Mouse (Mus musculus) large intestine, adult 2 months (tissue): ENCODE data around the gene Gpn1. TPM values are rescaled to one million over a fixed set of nuclear protein-coding genes. Genes with fewer than 3 reads are reported as not detected.
"Not testable (repeated sequence)": the region's sequence is repeated elsewhere in the genome, so short reads cannot be mapped to it uniquely, and the experiment has no call there.

Experiments used
- DNase-seq: peaks from one replicate; pipeline ENCODE4 v3.0.0-alpha.2; 2012; ENCODE audit warnings: low read depth, low spot score
- WGBS: fragments of 180-500 bp; shearing (Covaris S2); methylation state at CpG from one replicate; pipeline ENCODE4 v1.1.7; 2018; 5-methylcytosine and 5-hydroxymethylcytosine counted together
- polyA plus RNA-seq: library from polyadenylated mRNA; depleted of rRNA; stranded (reverse); fragments of >200 nt; gene quantifications from 2 replicates; pipeline ENCODE4 v1.2.3, GENCODE M21; 2012; rRNA removed

Gpn1 gene
- 8.4 and 9.0 TPM in 2 replicates for polyA plus RNA-seq

GRCm38 (mm10) chr5:31494513-31495297, at the start of gene Gpn1:
Gene Gpn1 (plus strand): TSS chr5:31494741.
- DNase-seq: peak; percentile 91
- under 1% methylated on average over 49 of the region's 49 CpGs for WGBS

GRCm38 (mm10) chr5:31451336-31451735, 43.2 kb upstream of the Gpn1 start:
- 28% methylated on average over 2 of the region's 2 CpGs for WGBS
- DNase-seq: peak; percentile 70

GRCm38 (mm10) chr5:31451878-31452561, 42.5 kb upstream of the Gpn1 start, which contains the start of gene Zfp512:
Gene Zfp512 (plus strand): TSS chr5:31452431.
- 6% methylated on average over 23 of the region's 23 CpGs for WGBS
- DNase-seq: peak; percentile 86

- DNase-seq: no peak
- WGBS: 2% methylated on average over 11 of the region's 11 CpGs
Observed at GRCm38 (mm10) chr5:31452562-31452878, 42.0 kb upstream of the Gpn1 start.

- DNase-seq: no peak
- WGBS: 8% methylated on average over 7 of the region's 7 CpGs
Observed at GRCm38 (mm10) chr5:31452886-31453410, 41.6 kb upstream of the Gpn1 start.

- WGBS: 74% methylated on average over 3 of the region's 3 CpGs
- no peak for DNase-seq
Observed at GRCm38 (mm10) chr5:31467798-31468197, 26.7 kb upstream of the Gpn1 start.

- WGBS: 91% methylated on average over 6 of the region's 6 CpGs
- no peak for DNase-seq
Observed at GRCm38 (mm10) chr5:31469711-31470110, 24.8 kb upstream of the Gpn1 start.

- 77% methylated on average over 7 of the region's 7 CpGs for WGBS
- DNase-seq: no peak
Observed at GRCm38 (mm10) chr5:31470334-31470733, 24.2 kb upstream of the Gpn1 start.

- no peak for DNase-seq
- 90% methylated on average over 4 of the region's 4 CpGs for WGBS
Observed at GRCm38 (mm10) chr5:31480536-31480935, 14.0 kb upstream of the Gpn1 start.

GRCm38 (mm10) chr5:31485440-31485839, 9.1 kb upstream of the Gpn1 start, which contains the start of gene 4930548H24Rik:
Gene 4930548H24Rik (plus strand): TSS chr5:31485740.
- WGBS: 97% methylated on average over 3 of the region's 3 CpGs
- no peak for DNase-seq

GRCm38 (mm10) chr5:31487889-31488288, 6.7 kb upstream of the Gpn1 start:
- no peak for DNase-seq
- 87% methylated on average over 3 of the region's 3 CpGs for WGBS

- WGBS: 57% methylated on average over 7 of the region's 7 CpGs
- DNase-seq: no peak
Observed at GRCm38 (mm10) chr5:31489116-31489769, 5.3 kb upstream of the Gpn1 start.

- DNase-seq: no peak
- 65% methylated on average over 1 of the region's 1 CpGs for WGBS
Observed at GRCm38 (mm10) chr5:31492031-31492430, 2.5 kb upstream of the Gpn1 start.

- no peak for DNase-seq
- 72% methylated on average over 10 of the region's 10 CpGs for WGBS
Observed at GRCm38 (mm10) chr5:31504843-31505242, 10.3 kb downstream of the Gpn1 start.

- 35% methylated on average over 1 of the region's 1 CpGs for WGBS
Observed at GRCm38 (mm10) chr5:31512481-31512880, 17.9 kb downstream of the Gpn1 start.

GRCm38 (mm10) chr5:31520556-31520955, 26.0 kb downstream of the Gpn1 start:
- no peak for DNase-seq
- 88% methylated on average over 6 of the region's 6 CpGs for WGBS

More at GRCm38 (mm10) chr5:31512481-31512880, 17.9 kb downstream of the Gpn1 start:
- DNase-seq: no peak

- under 1% methylated on average over 28 of the region's 28 CpGs for WGBS
- peak; percentile 60 for DNase-seq
Observed at GRCm38 (mm10) chr5:31526354-31527116, 32.0 kb downstream of the Gpn1 start, which contains the start of gene Slc4a1ap. Gene Slc4a1ap (plus strand): TSS chr5:31526995.

- 2% methylated on average over 40 of the region's 40 CpGs for WGBS
Observed at GRCm38 (mm10) chr5:31527117-31527680, 32.7 kb downstream of the Gpn1 start.

GRCm38 (mm10) chr5:31527707-31528106, 33.2 kb downstream of the Gpn1 start, which contains the start of gene Supt7l:
Gene Supt7l (minus strand): TSS chr5:31527807.
- not testable (repeated sequence) for DNase-seq
- WGBS: 68% methylated on average over 11 of the region's 11 CpGs

More at GRCm38 (mm10) chr5:31527117-31527680, 32.7 kb downstream of the Gpn1 start:
- no peak for DNase-seq
